Mouse (Mus musculus) midbrain, embryonic 11.5 days (tissue): Measurements from ENCODE around the gene Sbk1. TPM values are rescaled to one million over a fixed set of nuclear protein-coding genes. Genes with fewer than 3 reads are reported as not detected.

Source experiments
- ATAC-seq: fragments of 200-750 bp; cut with Nextera tagmentation; 2 replicates; pipeline ENCODE4 v1.8.0; 2017; ENCODE audit warnings: moderate TSS enrichment, moderate library complexity; ENCODE audit not compliant: low FRiP score
- DNase-seq: peaks from one replicate; pipeline ENCODE4 v3.0.0; 2015; ENCODE audit warnings: low spot score; ENCODE audit errors: missing footprints
- H3K27ac ChIP-seq: fragments of 300-500 bp; sonication (generic); 2 replicates; pipeline ENCODE4 v1.5.1; 2014; ENCODE audit warnings: low read depth, low read length
- H3K27me3 ChIP-seq: fragments of 300-500 bp; sonication (generic); 2 replicates; pipeline ENCODE4 v1.6.1; 2014; ENCODE audit warnings: mild to moderate bottlenecking, low read length, moderate library complexity, mixed read lengths; ENCODE audit not compliant: control insufficient read depth, insufficient read depth
- H3K36me3 ChIP-seq: fragments of 300-500 bp; sonication (generic); 2 replicates; pipeline ENCODE4 v1.6.1; 2014; ENCODE audit warnings: mild to moderate bottlenecking, low read length, moderate library complexity, mixed read lengths; ENCODE audit not compliant: control insufficient read depth, insufficient read depth
- H3K4me1 ChIP-seq: fragments of 300-500 bp; sonication (generic); 2 replicates; pipeline ENCODE4 v1.6.1; 2014; ENCODE audit warnings: low read length; ENCODE audit not compliant: control insufficient read depth, insufficient read depth
- H3K4me2 ChIP-seq: fragments of 300-500 bp; sonication (generic); 2 replicates; pipeline ENCODE4 v1.6.1; 2014; ENCODE audit warnings: mild to moderate bottlenecking, moderate library complexity
- H3K4me3 ChIP-seq: fragments of 300-500 bp; sonication (generic); 2 replicates; pipeline ENCODE4 v1.5.1; 2014; ENCODE audit warnings: low read depth, low read length
- H3K9ac ChIP-seq: fragments of 300-500 bp; sonication (generic); 2 replicates; pipeline ENCODE4 v1.6.1; 2014; ENCODE audit warnings: low read length
- H3K9me3 ChIP-seq: fragments of 300-500 bp; sonication (generic); 2 replicates; pipeline ENCODE4 v1.6.1; 2016; ENCODE audit warnings: low read length; ENCODE audit not compliant: control insufficient read depth
- WGBS: fragments of 180-500 bp; shearing (Covaris S2); extraction: QIAGEN DNeasy Blood & Tissue Kit; methylation state at CpG from one replicate; pipeline ENCODE4 v1.1.7; 2014; 5-methylcytosine and 5-hydroxymethylcytosine counted together
- polyA plus RNA-seq: library from polyadenylated mRNA; unstranded; fragments of >200 nt; fragmentation: Nextera tagmentation; extraction: Ambion mirVana; gene quantifications from 2 replicates; pipeline ENCODE4 v1.2.1, GENCODE M21; 2014

Gene Sbk1
- polyA plus RNA-seq, 1 experiment from 2014 or later, result 162 TPM

GRCm38 (mm10) chr7:126260280-126261210, 11.9 kb upstream of the Sbk1 start:
- WGBS, result 16% methylated on average over 18 of the region's 18 CpGs
- H3K36me3 ChIP-seq, result no peaks in the 10 kb centered on the region
- DNase-seq (peak; percentile 97), ATAC-seq (peak; percentile 22)
- H3K27me3 ChIP-seq, result no peaks in the 10 kb centered on the region
- H3K4me3 ChIP-seq, result no peak overlapping the region
- no peak overlapping the region for H3K27ac ChIP-seq
- no peaks in the 10 kb centered on the region for H3K9me3 ChIP-seq
- no peak overlapping the region for H3K9ac ChIP-seq
- no peak overlapping the region for H3K4me2 ChIP-seq
- H3K4me1 ChIP-seq, result no peaks in the 10 kb centered on the region

- Histone ChIP-seq H3K9me3 (no peaks in the 10 kb centered on the region), H3K4me1 (peaks cover 5% of the 10 kb centered on the region; the same call in 1 of the 2 replicates), H3K4me3 (no peak overlapping the region), H3K36me3 (no peaks in the 10 kb centered on the region), H3K9ac (no peak overlapping the region), H3K27me3 (no peaks in the 10 kb centered on the region), H3K4me2 (no peak overlapping the region), H3K27ac (no peak overlapping the region)
- 80% methylated on average over 4 of the region's 4 CpGs for WGBS
- DNase-seq, result no peak
- ATAC-seq, result no peak
Observed at GRCm38 (mm10) chr7:126261823-126262222, 10.6 kb upstream of the Sbk1 start.

GRCm38 (mm10) chr7:126263964-126264363, 8.5 kb upstream of the Sbk1 start:
- Histone ChIP-seq H3K36me3 (no peaks in the 10 kb centered on the region), H3K9ac (no peak overlapping the region), H3K4me1 (peaks cover 5% of the 10 kb centered on the region; the same call in 1 of the 2 replicates), H3K4me2 (no peak overlapping the region), H3K27ac (no peak overlapping the region), H3K27me3 (no peaks in the 10 kb centered on the region), H3K9me3 (no peaks in the 10 kb centered on the region), H3K4me3 (no peak overlapping the region)
- DNase-seq, result no peak
- 36% methylated on average over 7 of the region's 7 CpGs for WGBS
- no peak for ATAC-seq

GRCm38 (mm10) chr7:126265949-126266348, 6.5 kb upstream of the Sbk1 start:
- Histone ChIP-seq H3K4me3 (no peak overlapping the region), H3K9ac (no peak overlapping the region), H3K4me1 (peaks cover 7% of the 10 kb centered on the region), H3K27me3 (no peaks in the 10 kb centered on the region), H3K9me3 (no peaks in the 10 kb centered on the region), H3K36me3 (no peaks in the 10 kb centered on the region), H3K27ac (no peak overlapping the region), H3K4me2 (no peak overlapping the region)
- DNase-seq (no peak), ATAC-seq (no peak)
- WGBS, result 82% methylated on average over 9 of the region's 9 CpGs

GRCm38 (mm10) chr7:126266372-126266870, 6.0 kb upstream of the Sbk1 start:
- H3K4me2 ChIP-seq, result no peak overlapping the region
- no peak overlapping the region for H3K4me3 ChIP-seq
- no peaks in the 10 kb centered on the region for H3K27me3 ChIP-seq
- peaks cover 11% of the 10 kb centered on the region for H3K4me1 ChIP-seq
- no peaks in the 10 kb centered on the region for H3K9me3 ChIP-seq
- 79% methylated on average over 4 of the region's 4 CpGs for WGBS
- no peak overlapping the region for H3K9ac ChIP-seq
- DNase-seq (no peak), ATAC-seq (no peak)
- no peak overlapping the region for H3K27ac ChIP-seq
- no peaks in the 10 kb centered on the region for H3K36me3 ChIP-seq

- H3K4me3 ChIP-seq, result no peak overlapping the region
- no peaks in the 10 kb centered on the region for H3K36me3 ChIP-seq
- DNase-seq (no peak), ATAC-seq (no peak)
- H3K27ac ChIP-seq, result no peak overlapping the region
- H3K27me3 ChIP-seq, result no peaks in the 10 kb centered on the region
- no peak overlapping the region for H3K9ac ChIP-seq
- WGBS, result 65% methylated on average over 8 of the region's 8 CpGs
- peaks cover 17% of the 10 kb centered on the region for H3K4me1 ChIP-seq
- no peak overlapping the region for H3K4me2 ChIP-seq
- no peaks in the 10 kb centered on the region for H3K9me3 ChIP-seq
Observed at GRCm38 (mm10) chr7:126267606-126268005, 4.8 kb upstream of the Sbk1 start.

- peak; percentile 94 for DNase-seq
- no peaks in the 10 kb centered on the region for H3K9me3 ChIP-seq
- H3K4me2 ChIP-seq, result peak overlapping the region; percentile 86
- peaks cover 40% of the 10 kb centered on the region for H3K4me1 ChIP-seq
- ATAC-seq, result peak; percentile 47
- H3K9ac ChIP-seq, result peak overlapping the region; percentile 96
- H3K27me3 ChIP-seq, result no peaks in the 10 kb centered on the region
- H3K4me3 ChIP-seq, result peak overlapping the region; percentile 79
- peaks cover 4% of the 10 kb centered on the region for H3K36me3 ChIP-seq
- H3K27ac ChIP-seq, result peak overlapping the region; percentile 94
- WGBS, result 0% methylated on average over 38 of the region's 38 CpGs
Observed at GRCm38 (mm10) chr7:126272770-126273311, 422 bp downstream of the Sbk1 start.

- no peaks in the 10 kb centered on the region for H3K27me3 ChIP-seq
- peaks cover 7% of the 10 kb centered on the region for H3K36me3 ChIP-seq
- peaks cover 42% of the 10 kb centered on the region for H3K4me1 ChIP-seq
- ATAC-seq, result no peak
- H3K9ac ChIP-seq, result peak overlapping the region; percentile 96
- H3K27ac ChIP-seq, result peak overlapping the region; percentile 94
- peak overlapping the region; percentile 79 for H3K4me3 ChIP-seq
- peak overlapping the region; percentile 86 for H3K4me2 ChIP-seq
- peak; percentile 93 for DNase-seq
- no peaks in the 10 kb centered on the region for H3K9me3 ChIP-seq
- 6% methylated on average over 11 of the region's 11 CpGs for WGBS
Observed at GRCm38 (mm10) chr7:126273351-126274042, 1.1 kb downstream of the Sbk1 start.
